Mouse (Mus musculus): ENCODE results near the gene Pprc1. TPM values are rescaled to one million over a fixed set of nuclear protein-coding genes. Genes with fewer than 3 reads are reported as not detected.

Gene Pprc1
- polyA plus RNA-seq, 1 experiment from 2014 or later: 15.4 TPM

DNA sequence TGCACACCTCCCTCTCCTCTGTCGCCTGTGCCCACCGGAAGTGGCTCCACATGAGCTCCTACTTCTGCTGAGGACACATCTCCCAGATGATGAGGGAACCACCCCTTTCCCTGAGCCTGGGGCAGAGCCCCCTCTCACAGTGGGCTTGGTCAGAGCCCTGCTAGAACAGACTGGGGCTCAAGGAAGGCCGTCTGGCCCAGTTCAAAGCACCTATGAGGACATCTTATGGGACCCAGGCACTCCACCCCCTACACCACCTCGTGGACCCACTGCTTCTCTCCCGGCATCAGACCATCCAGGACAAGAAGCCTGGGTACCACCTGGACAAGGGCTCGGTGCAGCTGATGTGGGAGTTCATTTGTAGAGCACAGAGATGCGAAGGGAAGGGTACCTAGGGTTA, 39.0 kb upstream of the Pprc1 start:
- Histone ChIP-seq H3K36me3 (ENCODE audit: control insufficient read depth, insufficient read depth, low read length) (no peaks in the 10 kb centered on the region), H3K9ac (ENCODE audit: low read depth, low read length) (no peak overlapping the region), H3K4me1 (ENCODE audit: control insufficient read depth, insufficient read depth, low read depth, low read length) (peaks cover 3% of the 10 kb centered on the region; the same call in 1 of the 2 replicates), H3K9me3 (ENCODE audit: control insufficient read depth, low read length) (no peaks in the 10 kb centered on the region), H3K4me3 (ENCODE audit: low read length) (no peak overlapping the region), H3K27me3 (replicated peaks; ENCODE audit: control insufficient read depth, insufficient read depth, low read length) (no peaks in the 10 kb centered on the region; the same call in 1 of the 2 replicates), H3K27ac (ENCODE audit: low read depth, low read length) (no peak overlapping the region), H3K4me2 (ENCODE audit: low read length) (no peak overlapping the region)
- no peak for ATAC-seq
- WGBS: 87% methylated on average over 7 of the region's 7 CpGs

GRCm38 (mm10) chr19:46014572-46015178, 30.0 kb upstream of the Pprc1 start:
- Histone ChIP-seq H3K27me3 (replicated peaks; ENCODE audit: control insufficient read depth, insufficient read depth, low read length) (no peaks in the 10 kb centered on the region), H3K27ac (ENCODE audit: low read depth, low read length) (no peak overlapping the region), H3K36me3 (ENCODE audit: control insufficient read depth, insufficient read depth, low read length) (no peaks in the 10 kb centered on the region), H3K9ac (ENCODE audit: low read depth, low read length) (no peak overlapping the region), H3K4me3 (ENCODE audit: low read length) (no peak overlapping the region), H3K4me2 (ENCODE audit: low read length) (no peak overlapping the region), H3K4me1 (ENCODE audit: control insufficient read depth, insufficient read depth, low read depth, low read length) (no peaks in the 10 kb centered on the region), H3K9me3 (ENCODE audit: control insufficient read depth, low read length) (no peaks in the 10 kb centered on the region)
- 38% methylated on average over 12 of the region's 12 CpGs for WGBS
- ATAC-seq: peak; percentile 81

GRCm38 (mm10) chr19:46016023-46016422, 28.7 kb upstream of the Pprc1 start:
- Histone ChIP-seq H3K4me2 (ENCODE audit: low read length) (no peak overlapping the region), H3K36me3 (ENCODE audit: control insufficient read depth, insufficient read depth, low read length) (no peaks in the 10 kb centered on the region), H3K4me1 (ENCODE audit: control insufficient read depth, insufficient read depth, low read depth, low read length) (no peaks in the 10 kb centered on the region), H3K27ac (ENCODE audit: low read depth, low read length) (no peak overlapping the region), H3K9me3 (ENCODE audit: control insufficient read depth, low read length) (no peaks in the 10 kb centered on the region), H3K9ac (ENCODE audit: low read depth, low read length) (no peak overlapping the region), H3K27me3 (replicated peaks; ENCODE audit: control insufficient read depth, insufficient read depth, low read length) (no peaks in the 10 kb centered on the region), H3K4me3 (ENCODE audit: low read length) (no peak overlapping the region)
- no peak for ATAC-seq
- WGBS: 82% methylated on average over 2 of the region's 2 CpGs

GRCm38 (mm10) chr19:46024959-46025358, 19.7 kb upstream of the Pprc1 start:
- H3K9me3 ChIP-seq (ENCODE audit: control insufficient read depth, low read length): no peaks in the 10 kb centered on the region; the same call in 1 of the 2 replicates
- no peak overlapping the region for H3K4me2 ChIP-seq (ENCODE audit: low read length)
- no peaks in the 10 kb centered on the region for H3K36me3 ChIP-seq (ENCODE audit: control insufficient read depth, insufficient read depth, low read length)
- no peak overlapping the region for H3K4me3 ChIP-seq (ENCODE audit: low read length)
- H3K9ac ChIP-seq (ENCODE audit: low read depth, low read length): no peak overlapping the region
- no peaks in the 10 kb centered on the region for H3K27me3 ChIP-seq (replicated peaks; ENCODE audit: control insufficient read depth, insufficient read depth, low read length)
- H3K4me1 ChIP-seq (ENCODE audit: control insufficient read depth, insufficient read depth, low read depth, low read length): no peaks in the 10 kb centered on the region
- WGBS: 86% methylated on average over 6 of the region's 6 CpGs
- ATAC-seq: no peak
- H3K27ac ChIP-seq (ENCODE audit: low read depth, low read length): no peak overlapping the region

DNA sequence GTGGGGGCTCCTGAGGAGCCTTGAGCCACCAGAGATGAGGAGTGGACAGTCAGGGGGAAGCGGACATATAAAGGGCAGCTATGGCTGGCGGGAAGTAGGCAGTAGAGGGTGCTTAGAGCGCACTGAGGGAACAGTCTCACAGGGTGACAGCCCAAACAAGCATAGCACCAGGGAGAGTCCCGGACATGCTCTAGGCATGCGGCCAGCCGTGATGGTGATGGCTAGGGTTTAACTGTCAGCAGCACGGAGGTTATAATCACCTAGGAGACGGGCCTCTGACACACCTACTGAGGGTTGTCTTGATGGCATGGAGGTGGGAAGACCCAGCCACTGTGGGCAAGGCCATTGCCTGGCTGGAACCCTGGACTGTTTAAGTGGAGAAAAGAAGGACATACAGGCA, 18.1 kb upstream of the Pprc1 start:
- no peaks in the 10 kb centered on the region for H3K36me3 ChIP-seq (ENCODE audit: control insufficient read depth, insufficient read depth, low read length)
- H3K27ac ChIP-seq (ENCODE audit: low read depth, low read length): no peak overlapping the region
- ATAC-seq: no peak
- no peaks in the 10 kb centered on the region; the same call in 1 of the 2 replicates for H3K9me3 ChIP-seq (ENCODE audit: control insufficient read depth, low read length)
- H3K9ac ChIP-seq (ENCODE audit: low read depth, low read length): no peak overlapping the region
- WGBS: 47% methylated on average over 8 of the region's 8 CpGs
- H3K4me2 ChIP-seq (ENCODE audit: low read length): no peak overlapping the region
- H3K4me3 ChIP-seq (ENCODE audit: low read length): no peak overlapping the region
- H3K4me1 ChIP-seq (ENCODE audit: control insufficient read depth, insufficient read depth, low read depth, low read length): no peaks in the 10 kb centered on the region
- H3K27me3 ChIP-seq (replicated peaks; ENCODE audit: control insufficient read depth, insufficient read depth, low read length): no peaks in the 10 kb centered on the region

GRCm38 (mm10) chr19:46028747-46029320, 15.9 kb upstream of the Pprc1 start:
- Histone ChIP-seq H3K4me2 (ENCODE audit: low read length) (no peak overlapping the region), H3K4me1 (ENCODE audit: control insufficient read depth, insufficient read depth, low read depth, low read length) (no peaks in the 10 kb centered on the region)
- WGBS: 75% methylated on average over 11 of the region's 11 CpGs

DNA sequence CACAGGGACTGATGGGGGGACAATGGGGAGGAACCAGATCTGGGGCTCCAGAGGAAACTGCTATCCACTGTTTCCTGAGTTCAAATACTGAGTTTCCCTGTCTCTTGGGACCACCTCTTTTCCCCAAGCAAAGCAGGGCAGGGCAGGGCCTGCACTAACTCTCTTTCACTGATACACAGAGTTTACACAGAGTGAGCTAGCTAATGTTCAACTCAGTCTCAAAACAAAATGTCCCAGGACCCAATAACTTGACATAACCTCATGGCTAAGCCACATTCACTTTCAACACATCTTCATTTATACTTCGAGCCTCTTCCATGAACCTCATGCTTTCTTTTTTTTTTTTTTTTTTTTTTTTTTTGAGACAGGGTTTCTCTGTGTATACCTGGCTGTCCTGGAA, 15.0 kb upstream of the Pprc1 start:
- Histone ChIP-seq H3K27ac (ENCODE audit: low read depth, low read length) (no peak overlapping the region), H3K4me2 (ENCODE audit: low read length) (no peak overlapping the region), H3K27me3 (replicated peaks; ENCODE audit: control insufficient read depth, insufficient read depth, low read length) (no peaks in the 10 kb centered on the region), H3K4me1 (ENCODE audit: control insufficient read depth, insufficient read depth, low read depth, low read length) (no peaks in the 10 kb centered on the region), H3K9ac (ENCODE audit: low read depth, low read length) (no peak overlapping the region), H3K4me3 (ENCODE audit: low read length) (no peak overlapping the region), H3K9me3 (ENCODE audit: control insufficient read depth, low read length) (no peaks in the 10 kb centered on the region; the same call in 1 of the 2 replicates), H3K36me3 (ENCODE audit: control insufficient read depth, insufficient read depth, low read length) (peaks cover 22% of the 10 kb centered on the region)
- ATAC-seq: no peak
- WGBS: 96% methylated on average over 1 of the region's 1 CpGs

More at GRCm38 (mm10) chr19:46028747-46029320, 15.9 kb upstream of the Pprc1 start:
- no peak overlapping the region for H3K4me3 ChIP-seq (ENCODE audit: low read length)
- no peak for ATAC-seq
- no peak overlapping the region for H3K27ac ChIP-seq (ENCODE audit: low read depth, low read length)
- no peaks in the 10 kb centered on the region; the same call in 1 of the 2 replicates for H3K9me3 ChIP-seq (ENCODE audit: control insufficient read depth, low read length)
- no peak overlapping the region for H3K9ac ChIP-seq (ENCODE audit: low read depth, low read length)
- peaks cover 14% of the 10 kb centered on the region for H3K36me3 ChIP-seq (ENCODE audit: control insufficient read depth, insufficient read depth, low read length)
- H3K27me3 ChIP-seq (replicated peaks; ENCODE audit: control insufficient read depth, insufficient read depth, low read length): no peaks in the 10 kb centered on the region

- Histone ChIP-seq H3K4me3 (ENCODE audit: low read length) (no peak overlapping the region), H3K27ac (ENCODE audit: low read depth, low read length) (no peak overlapping the region), H3K4me2 (ENCODE audit: low read length) (no peak overlapping the region), H3K36me3 (ENCODE audit: control insufficient read depth, insufficient read depth, low read length) (peaks cover 30% of the 10 kb centered on the region), H3K9me3 (ENCODE audit: control insufficient read depth, low read length) (no peaks in the 10 kb centered on the region; the same call in 1 of the 2 replicates), H3K9ac (ENCODE audit: low read depth, low read length) (no peak overlapping the region), H3K27me3 (replicated peaks; ENCODE audit: control insufficient read depth, insufficient read depth, low read length) (no peaks in the 10 kb centered on the region), H3K4me1 (ENCODE audit: control insufficient read depth, insufficient read depth, low read depth, low read length) (no peaks in the 10 kb centered on the region)
- WGBS: 95% methylated on average over 10 of the region's 10 CpGs
- no peak for ATAC-seq
Measured at GRCm38 (mm10) chr19:46030196-46030983, 14.3 kb upstream of the Pprc1 start.

Measured in hindbrain, embryonic 16.5 days (tissue).